Mouse (Mus musculus): ENCODE results near the gene Hist3h2ba. TPM values are rescaled to one million over a fixed set of nuclear protein-coding genes. Genes with fewer than 3 reads are reported as not detected.

Gene Hist3h2ba
- total RNA-seq, 2 experiments from 2014 or later, result 23.0 to 32.1 TPM

- DNase-seq, result no peak
These were observed 15.5 kb downstream of the Hist3h2ba start for GRCm38 (mm10) chr11:58964216-58964615.

GRCm38 (mm10) chr11:58965001-58965760 lies 16.5 kb downstream of the Hist3h2ba start:
- no peak for DNase-seq

GRCm38 (mm10) chr11:58967346-58967745 lies 18.6 kb downstream of the Hist3h2ba start:
- DNase-seq, result peak; percentile 50

DNA sequence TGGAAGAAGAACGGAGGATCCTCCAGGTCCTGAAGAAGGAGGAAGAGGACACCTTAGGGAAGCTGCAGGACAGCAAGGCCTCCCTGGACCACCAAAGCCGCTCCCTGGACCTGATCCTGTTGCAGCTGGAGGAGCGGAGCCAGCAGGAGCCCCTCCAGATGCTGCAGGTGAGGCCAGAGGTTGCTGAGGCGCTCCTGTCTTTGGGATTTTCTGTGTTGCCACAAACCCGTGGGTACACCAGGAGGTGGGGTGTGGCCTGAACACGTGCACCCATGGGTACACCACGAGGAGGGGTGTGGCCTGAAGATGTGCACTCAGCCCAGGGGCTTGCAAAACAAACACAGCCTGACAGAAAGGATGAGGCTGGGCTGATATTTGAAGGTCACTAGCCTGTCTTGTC lies 19.8 kb downstream of the Hist3h2ba start:
- DNase-seq, result no peak

GRCm38 (mm10) chr11:58969027-58969426 lies 20.3 kb downstream of the Hist3h2ba start:
- no peak for DNase-seq

GRCm38 (mm10) chr11:58969659-58970058 lies 20.9 kb downstream of the Hist3h2ba start:
- no peak for DNase-seq

DNA sequence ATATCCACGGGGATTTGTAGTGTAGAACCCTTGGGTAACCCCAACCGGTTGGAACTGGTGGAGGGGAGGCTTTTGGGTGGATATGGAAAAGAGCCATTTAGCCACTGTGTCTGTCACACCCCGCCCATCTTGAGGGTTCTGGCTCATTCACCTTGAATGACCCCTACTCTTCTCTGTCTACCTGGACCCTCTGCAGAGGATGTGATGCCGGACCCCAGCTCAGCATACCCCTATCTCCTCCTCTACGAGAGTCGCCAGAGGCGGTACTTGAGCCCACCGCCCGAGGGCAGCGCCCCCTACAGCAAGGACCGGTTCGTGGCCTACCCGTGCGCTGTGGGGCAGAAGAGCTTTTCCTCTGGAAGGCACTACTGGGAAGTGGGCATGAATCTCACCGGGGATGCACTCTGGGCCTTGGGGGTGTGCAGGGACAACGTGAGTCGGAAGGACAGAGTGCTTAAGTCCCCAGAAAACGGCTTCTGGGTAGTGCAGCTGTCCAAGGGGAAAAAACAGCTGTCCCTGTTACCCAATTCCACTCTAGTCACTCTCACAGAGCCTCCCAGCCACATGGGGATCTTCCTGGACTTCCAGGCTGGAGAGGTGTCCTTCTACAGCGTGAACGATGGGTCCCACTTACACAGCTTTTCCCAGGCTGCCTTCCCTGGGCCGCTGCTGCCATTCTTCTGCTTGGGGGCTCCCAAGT lies 22.3 kb downstream of the Hist3h2ba start:
- no peak for DNase-seq

GRCm38 (mm10) chr11:58971796-58972195 lies 23.1 kb downstream of the Hist3h2ba start:
- no peak for DNase-seq

DNA sequence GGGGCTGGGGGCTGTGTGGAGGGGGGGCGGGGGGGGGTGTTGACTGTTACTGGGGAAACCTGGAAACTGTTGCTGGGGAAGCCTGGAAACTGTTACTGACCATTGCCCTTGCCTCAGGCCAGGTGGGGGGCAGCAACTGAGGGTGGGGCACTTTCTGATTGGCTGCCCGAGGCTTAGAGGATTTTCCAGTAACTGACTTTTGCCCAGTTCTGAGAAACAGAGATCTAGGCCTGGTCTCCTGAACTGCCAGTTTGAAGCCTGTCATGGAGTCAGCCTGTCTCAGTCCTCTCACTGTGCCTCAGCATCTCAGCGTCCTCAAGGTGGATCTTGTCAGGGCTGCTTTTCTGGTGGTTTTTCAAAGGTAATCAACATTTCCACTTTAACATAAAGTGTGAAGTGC lies 25.7 kb downstream of the Hist3h2ba start:
- DNase-seq, result no peak

DNA sequence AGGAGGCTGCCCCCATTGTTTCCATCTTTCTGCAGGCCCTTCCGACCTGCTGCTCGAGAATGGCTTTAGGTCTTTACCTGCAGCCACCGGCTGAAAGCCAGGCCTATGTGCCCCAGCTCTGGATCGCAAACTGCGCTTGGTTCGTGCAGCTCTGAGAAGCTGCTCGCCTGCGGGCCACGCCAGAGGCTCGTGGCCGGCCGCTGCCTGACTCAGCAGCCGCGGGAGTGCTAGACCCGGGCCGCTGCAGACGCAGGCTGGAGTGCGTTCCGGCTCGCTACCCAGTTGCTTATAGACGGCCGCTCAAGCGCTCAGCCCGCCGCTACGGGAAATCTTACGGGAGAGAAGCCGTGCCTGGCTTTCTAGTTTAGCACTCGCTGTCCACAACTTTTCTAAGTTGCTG lies 28.4 kb downstream of the Hist3h2ba start:
- DNase-seq, result peak; percentile 55

DNA sequence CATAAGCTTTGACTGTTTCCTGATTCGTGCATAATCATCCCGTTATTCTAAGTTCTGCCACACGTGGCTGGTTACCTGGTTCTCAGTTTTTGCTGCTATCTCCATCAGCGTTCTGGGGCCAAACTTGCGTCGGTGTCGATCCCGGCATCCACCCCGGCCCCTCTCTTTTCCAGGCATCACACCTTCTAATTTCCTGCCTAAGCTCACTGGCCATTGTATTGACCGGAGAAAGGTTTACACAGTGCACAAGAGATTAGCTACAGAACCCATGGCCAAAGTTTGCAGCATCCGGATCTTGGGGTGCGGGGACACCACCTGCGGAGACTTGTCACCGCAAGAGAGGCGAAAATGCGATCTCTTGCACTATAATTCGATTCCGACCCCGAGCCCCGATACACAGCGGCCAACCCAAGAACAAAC lies 28.9 kb downstream of the Hist3h2ba start:
- DNase-seq, result no peak

GRCm38 (mm10) chr11:58978027-58978705 lies 29.4 kb downstream of the Hist3h2ba start, which contains the start of gene Trim11:
Gene Trim11, plus strand, starts transcription at chr11:58978093.
- peak; percentile 78 for DNase-seq

GRCm38 (mm10) chr11:58978706-58979030 lies 29.9 kb downstream of the Hist3h2ba start:
- no peak for DNase-seq

- DNase-seq, result no peak
These were observed 30.5 kb downstream of the Hist3h2ba start for GRCm38 (mm10) chr11:58979183-58979582.

GRCm38 (mm10) chr11:58979661-58980060 lies 30.9 kb downstream of the Hist3h2ba start:
- DNase-seq, result peak; percentile 49

DNA sequence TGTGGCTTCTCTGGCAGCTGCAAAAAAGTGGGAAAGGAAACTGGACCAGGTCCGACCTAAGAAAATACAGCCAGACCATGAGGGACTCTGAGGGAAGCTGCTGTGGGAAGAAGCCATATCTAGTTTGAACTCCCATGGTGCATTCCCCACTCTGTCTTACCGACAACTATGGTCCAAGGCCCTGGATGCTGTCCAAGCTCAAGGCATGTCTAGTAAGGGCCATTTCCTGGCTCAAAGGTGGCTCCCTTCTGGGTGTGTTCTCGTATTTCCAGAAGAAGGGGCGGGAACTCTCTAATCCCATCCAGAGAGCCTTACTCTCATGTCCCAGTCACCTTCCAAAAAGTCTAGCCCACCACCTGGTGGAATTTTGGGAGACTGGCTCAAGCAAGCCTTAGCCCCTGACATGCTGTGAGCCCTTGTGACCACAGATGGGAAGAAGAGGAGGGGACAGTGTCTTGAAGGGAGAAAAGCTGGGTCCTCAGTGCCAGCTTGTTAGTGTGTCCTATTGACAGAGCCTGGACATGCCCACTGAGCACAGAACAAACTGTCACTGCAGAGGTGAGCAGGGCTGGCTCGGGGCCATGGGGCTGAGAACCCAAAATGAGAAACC lies 31.8 kb downstream of the Hist3h2ba start:
- DNase-seq, result peak; percentile 53

GRCm38 (mm10) chr11:58981541-58982447 lies 33.1 kb downstream of the Hist3h2ba start:
- peak; percentile 61 for DNase-seq

DNA sequence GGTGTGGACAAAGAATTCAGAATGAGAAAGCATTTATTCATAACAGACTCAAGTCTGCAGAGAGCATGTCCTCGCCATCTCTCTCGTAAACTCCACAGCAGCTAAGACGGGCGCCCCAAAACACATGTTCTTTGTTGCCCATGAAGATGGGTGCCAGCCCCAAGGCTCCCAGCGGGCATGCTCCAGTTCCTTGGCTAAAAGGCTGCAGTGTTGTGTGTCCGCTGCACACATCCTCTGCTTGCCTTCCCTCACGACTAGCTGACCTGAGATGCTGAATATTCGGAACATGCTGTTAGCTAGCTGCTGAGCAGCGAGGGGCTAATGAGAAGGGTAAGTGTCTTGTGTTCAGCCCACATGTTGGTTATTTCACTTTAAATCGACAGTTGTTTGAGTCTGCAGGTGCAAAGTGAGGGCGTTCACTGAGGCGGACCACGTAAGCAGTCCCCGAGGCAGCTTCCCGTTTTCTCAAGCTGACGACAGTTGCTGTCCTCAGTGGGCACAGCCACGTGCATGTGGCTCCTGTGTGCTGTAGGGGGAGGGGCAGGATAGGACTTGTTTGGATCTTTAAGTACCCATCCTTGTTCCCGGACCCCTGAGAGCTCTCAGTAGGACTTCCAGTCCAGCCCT lies 33.9 kb downstream of the Hist3h2ba start:
- no peak for DNase-seq

DNA sequence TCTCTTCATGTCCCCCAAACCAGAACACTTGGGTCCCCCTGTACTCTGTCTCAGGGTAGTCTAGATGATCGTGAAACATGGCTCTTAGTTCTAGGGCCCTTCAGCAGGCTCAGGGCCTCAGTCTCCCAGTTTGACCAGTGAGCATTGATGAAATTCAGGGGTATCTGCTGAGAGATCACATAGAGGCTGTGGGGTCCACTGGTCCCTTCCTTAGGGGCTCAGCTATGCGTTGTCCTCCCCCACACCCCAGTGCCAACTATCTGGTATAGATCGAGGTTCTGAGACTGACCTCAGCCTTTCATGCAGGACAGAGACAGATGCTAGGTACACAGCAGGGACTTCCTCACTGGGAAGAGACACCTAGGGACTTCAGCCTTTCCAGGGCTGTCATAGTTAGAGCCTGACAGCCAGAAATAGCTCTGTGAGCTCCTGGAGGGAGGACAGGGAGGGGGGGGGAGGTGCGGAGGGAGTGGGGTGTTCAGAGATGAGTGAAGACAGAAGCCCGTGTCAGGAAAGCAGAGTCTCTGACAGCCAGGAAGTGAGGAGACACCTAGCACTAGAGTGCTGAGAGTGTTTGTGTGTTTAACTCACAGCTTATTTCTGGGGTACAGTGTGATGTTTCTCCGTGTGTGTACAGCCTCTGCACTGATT lies 35.1 kb downstream of the Hist3h2ba start:
- no peak for DNase-seq

- no peak for DNase-seq
These were observed 35.9 kb downstream of the Hist3h2ba start for GRCm38 (mm10) chr11:58984657-58985056.

Measured in adrenal gland, postnatal 10 days (tissue).